Mouse (Mus musculus): Measurements from ENCODE around the gene Pbld2.

GRCm38 (mm10) chr10:63008193-63008592 lies 15.9 kb upstream of the Pbld2 start:
- TF ChIP-seq POLR2A (IDR thresholded peaks at IDR 0.05; ENCODE audit: borderline replicate concordance, insufficient read depth, low read length), result no peak
- no peak for TF ChIP-seq CTCF (IDR thresholded peaks at IDR 0.05; ENCODE audit: borderline replicate concordance, insufficient read depth, low read depth, low read length)
